Mouse (Mus musculus) embryonic facial prominence, embryonic 10.5 days (tissue): Measurements from ENCODE around the gene Bcl2a1d. TPM values are rescaled to one million over a fixed set of nuclear protein-coding genes. Genes with fewer than 3 reads are reported as not detected.

ENCODE experiments used
- polyA plus RNA-seq: library from polyadenylated mRNA; unstranded; fragments of >200 nt; fragmentation: Nextera tagmentation; extraction: Ambion mirVana; gene quantifications from 2 replicates; pipeline ENCODE4 v1.2.1, GENCODE M21; 2016

The Bcl2a1d gene
- polyA plus RNA-seq, 1 experiment from 2014 or later, result not detected

Other genes with a start within 250 kb of the Bcl2a1d start
- 133 TPM in 2 replicates for gene Syncrip, start 249.3 kb downstream of the Bcl2a1d start, polyA plus RNA-seq
- gene Zfp949, start 183.9 kb downstream of the Bcl2a1d start, polyA plus RNA-seq, result 7.0 and 8.5 TPM in 2 replicates
- 0.07 TPM in 1 of 2 replicates, not detected in the other for gene Trim43a, start 151.0 kb downstream of the Bcl2a1d start, polyA plus RNA-seq
- 30.9 and 31.4 TPM in 2 replicates for gene Mthfsl, start 11.6 kb downstream of the Bcl2a1d start, polyA plus RNA-seq
- gene Trim43c, start 107.2 kb upstream of the Bcl2a1d start, polyA plus RNA-seq, result 0.12 and 0.21 TPM in 2 replicates
- gene Bcl2a1a, start 225.0 kb upstream of the Bcl2a1d start, polyA plus RNA-seq, result not detected in 2 replicates